Mouse (Mus musculus) frontal cortex, postnatal 10 days (tissue): ENCODE measurements around the gene Rab30.
"Not testable (repeated sequence)": the region's sequence is repeated elsewhere in the genome, so short reads cannot be mapped to it uniquely, and the experiment has no call there.

Source experiments
- DNase-seq, 2 experiments: peaks; one replicate each; pipeline ENCODE4 v3.0.0; 2022; ENCODE audit warnings: low spot score in 2 of 2, mixed read lengths in 1 of 2

The Rab30 gene

DNA sequence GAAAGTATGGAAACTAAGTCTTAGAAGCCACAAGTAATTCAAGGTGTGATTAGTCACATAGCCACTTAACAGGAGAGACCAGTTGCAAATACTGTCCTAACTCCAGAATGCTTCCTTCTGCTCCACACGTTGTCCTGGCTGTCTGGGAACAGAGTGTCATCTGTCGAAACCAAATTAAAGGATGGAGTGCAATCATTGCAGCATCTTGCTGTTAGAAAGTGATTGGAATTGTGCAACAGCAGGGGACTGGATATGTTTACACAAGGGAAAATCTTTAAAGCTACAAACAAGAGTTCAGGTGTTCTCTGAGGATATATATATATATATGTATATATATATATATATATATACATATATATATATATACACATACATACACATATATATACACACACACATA, 9.0 kb downstream of the Rab30 start:
- no peak for DNase-seq

GRCm38 (mm10) chr7:92758067-92758466, 16.7 kb downstream of the Rab30 start:
- DNase-seq: no peak

DNA sequence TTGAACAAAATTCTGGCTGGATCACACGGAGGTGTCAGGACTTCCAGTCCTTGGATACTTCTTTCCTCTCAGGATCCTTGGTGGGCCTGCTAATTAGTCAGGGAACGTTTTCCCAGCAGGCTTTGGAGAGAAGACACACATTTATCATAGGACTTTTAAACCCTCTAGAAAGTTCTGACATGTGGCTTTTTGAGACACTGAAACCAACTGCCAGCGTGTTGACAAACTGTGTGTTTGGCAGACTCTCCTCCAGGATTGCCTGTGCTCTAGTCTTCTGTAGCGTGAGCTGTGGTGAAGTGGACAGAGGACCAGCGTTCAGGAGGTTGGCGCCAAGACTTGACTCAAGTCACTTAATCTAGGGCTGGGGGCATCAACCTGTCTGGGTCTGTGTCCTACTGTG, 19.2 kb downstream of the Rab30 start:
- DNase-seq: no peak

DNA sequence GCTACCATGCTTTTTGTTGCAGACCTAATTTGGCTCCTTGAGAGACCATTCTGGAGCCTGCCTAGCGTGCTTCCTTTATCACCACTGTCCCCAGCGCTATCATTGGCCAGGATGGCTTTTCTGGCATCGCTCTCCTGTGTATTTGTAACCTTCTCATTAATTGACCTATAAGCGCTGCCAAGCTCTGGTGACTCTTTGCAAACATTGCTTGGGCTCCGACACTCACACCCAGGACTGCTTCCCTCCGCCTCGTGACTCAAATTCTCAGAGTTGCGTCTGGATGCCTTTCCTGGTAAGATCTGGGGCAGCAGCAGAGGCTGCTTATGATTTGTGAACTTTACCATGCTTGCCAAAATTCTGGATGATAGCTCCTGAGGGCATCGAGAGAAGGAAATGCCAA, 19.8 kb downstream of the Rab30 start:
- no peak for DNase-seq

DNA sequence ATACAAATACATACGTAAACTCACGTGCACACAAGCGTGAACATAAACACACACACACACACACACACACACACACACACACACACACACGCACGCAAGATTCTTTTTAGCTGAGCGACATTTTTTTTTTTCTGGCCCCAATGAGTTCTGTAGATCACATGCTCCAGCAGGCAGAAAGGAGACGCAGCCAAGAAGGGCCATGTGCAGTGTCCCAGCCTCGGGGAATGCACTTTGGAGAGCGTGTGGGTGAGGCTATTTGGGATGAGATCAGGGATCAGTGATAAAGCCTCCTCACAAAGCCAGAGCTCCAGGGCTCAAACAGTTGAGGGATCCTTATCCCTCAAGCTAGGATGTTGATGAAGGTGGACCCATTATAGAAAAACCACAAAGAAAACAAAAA, 24.0 kb downstream of the Rab30 start:
- DNase-seq: no peak

DNA sequence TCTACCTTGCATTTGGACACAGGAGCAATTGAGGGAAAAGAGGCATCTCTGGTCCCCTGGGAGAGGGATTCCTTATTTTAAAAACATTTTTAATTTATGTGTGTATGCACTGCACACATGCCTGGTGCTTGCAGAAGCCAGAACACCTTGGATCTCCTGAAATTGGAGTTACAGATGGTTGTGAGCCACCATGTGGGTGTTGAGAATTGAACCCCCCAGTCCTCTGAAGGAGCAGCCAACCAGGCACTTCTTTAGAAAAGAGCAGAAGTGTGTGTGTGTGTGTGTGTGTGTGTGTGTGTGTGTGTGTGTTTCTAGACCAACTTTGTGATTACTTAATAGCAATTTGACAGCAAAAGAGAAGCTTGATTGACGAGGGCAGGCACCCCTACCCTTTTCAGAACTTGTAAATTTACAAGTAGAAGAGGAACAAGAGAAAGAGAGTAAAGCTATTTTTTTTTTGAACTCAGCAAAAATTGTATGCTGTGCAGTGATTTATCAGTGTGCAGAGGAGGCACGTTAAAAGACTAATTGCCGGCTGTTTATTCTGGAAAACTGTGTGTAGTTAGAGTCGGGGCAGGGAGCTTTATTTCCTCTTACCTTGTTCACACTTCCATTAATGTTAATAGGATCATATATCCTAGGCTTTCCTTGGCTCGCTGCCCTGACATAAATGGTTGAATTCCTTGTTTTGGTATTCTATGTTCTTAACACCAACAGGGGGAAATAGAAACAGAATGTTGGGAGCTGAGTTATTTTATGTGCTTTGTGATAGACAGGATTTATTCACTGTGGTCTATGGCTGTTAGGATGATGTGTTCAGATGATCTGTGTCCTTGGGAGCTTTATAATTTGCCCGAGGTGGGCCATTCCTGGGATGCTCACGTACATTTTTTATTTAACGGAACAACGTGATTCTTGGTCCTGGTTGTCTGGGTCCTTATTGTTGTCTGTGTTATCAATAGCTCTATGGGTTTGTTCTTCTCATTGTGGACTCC, 25.0 kb downstream of the Rab30 start:
- DNase-seq: no peak

DNA sequence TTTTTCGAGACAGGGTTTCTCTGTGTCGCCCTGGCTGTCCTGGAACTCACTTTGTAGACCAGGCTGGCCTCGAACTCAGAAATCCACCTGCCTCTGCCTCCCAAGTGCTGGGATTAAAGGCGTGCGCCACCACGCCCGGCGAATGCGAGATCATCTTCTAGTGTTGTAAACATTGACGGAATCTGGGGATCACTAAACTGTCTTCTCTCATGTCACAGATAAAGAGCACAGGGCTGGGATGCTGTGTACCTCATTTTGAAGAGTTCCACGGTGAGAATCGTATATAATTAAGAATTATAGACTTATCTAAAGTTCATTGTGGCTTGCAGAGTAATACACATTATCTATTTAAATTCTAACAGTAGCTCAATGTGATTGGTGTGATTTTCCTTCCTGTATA, 26.7 kb downstream of the Rab30 start:
- not testable (repeated sequence) for DNase-seq

DNA sequence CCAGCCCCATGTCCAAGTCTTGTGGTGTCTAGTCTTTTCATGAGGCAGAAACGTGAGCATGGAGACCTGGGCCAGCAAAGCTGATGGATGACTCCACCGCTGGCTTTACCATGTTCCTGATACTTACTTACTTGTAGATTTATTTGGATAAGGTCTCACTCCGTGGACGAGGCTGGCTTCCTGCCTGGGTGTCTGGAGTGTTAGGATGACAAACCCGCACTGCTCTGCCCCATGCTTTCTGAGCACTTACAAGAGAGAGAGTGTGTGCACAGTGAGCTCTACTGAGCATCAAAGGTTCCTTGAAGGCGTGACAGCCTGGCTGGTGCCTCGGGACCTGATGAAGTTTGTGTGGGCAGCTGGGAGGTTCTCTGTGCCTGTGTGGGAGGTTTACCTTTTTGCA, 27.5 kb downstream of the Rab30 start:
- no peak for DNase-seq

DNA sequence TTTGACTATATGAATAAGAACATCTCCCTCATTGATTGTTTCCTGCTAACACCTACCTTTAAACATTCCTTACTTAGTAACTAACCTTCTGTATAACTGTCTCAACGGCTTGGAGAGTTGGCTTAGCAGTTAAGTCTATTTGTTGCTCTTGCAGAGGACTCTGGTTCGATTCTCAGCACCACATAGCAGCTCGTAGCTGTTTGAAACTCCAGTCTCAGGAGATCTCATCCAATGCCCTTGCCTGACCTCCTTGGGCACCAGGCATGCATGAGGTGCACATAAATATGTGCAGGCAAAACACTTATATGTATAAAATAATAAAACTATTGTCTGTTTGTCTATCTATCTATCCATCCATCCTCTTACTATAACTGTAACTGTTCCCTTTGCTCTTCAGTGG, 31.6 kb downstream of the Rab30 start:
- no peak for DNase-seq

DNA sequence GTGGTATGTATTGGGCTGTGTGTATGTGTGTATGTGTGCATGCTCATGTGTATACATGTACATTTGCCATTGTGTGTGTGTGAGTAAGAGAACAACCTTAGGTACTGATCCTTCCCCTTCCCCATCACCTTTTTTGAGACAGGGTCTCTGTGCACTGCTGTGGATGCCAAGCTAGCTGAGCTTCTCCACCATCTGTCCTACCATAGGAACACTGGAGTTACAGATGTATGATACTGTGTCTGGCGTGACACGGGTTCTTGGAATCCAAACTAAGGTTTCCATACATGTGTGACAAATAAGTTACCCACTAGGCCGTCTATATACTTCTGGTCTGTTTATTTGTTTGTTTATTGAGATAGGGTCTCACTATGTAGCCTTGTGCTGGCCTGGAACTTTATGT, 32.2 kb downstream of the Rab30 start:
- DNase-seq: no peak

GRCm38 (mm10) chr7:92774741-92775140, 33.3 kb downstream of the Rab30 start:
- no peak for DNase-seq

- DNase-seq: no peak
Observed at GRCm38 (mm10) chr7:92775703-92776102, 34.3 kb downstream of the Rab30 start.

- DNase-seq: no peak
Observed at GRCm38 (mm10) chr7:92776647-92777046, 35.2 kb downstream of the Rab30 start.

- peak in 1 of 2 experiments; percentile 36 for DNase-seq
Observed at GRCm38 (mm10) chr7:92777108-92777973, 35.9 kb downstream of the Rab30 start.

GRCm38 (mm10) chr7:92779058-92779457, 37.7 kb downstream of the Rab30 start:
- no peak for DNase-seq

- no peak for DNase-seq
Observed at GRCm38 (mm10) chr7:92781361-92781760, 40.0 kb downstream of the Rab30 start.

DNA sequence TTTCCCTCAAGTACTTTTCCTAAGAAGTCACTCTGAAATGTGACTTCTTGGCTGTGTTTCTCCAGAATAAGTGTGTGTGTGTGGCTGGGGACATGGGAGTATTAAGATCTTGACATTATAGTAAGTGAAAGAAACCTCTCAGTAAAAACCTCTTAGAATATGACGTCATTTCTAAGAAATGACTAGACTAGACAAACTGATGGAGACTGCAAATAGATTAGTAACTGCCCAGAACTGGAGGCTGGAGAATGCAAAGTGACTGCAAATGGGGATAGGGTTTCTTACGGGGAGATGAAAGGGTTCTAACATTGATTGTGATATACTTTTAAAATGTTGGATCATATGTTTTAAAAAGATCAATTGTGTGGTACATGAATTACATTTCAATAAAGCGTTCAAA, 40.5 kb downstream of the Rab30 start:
- DNase-seq: no peak

GRCm38 (mm10) chr7:92782511-92782910, 41.1 kb downstream of the Rab30 start:
- DNase-seq: no peak

GRCm38 (mm10) chr7:92783166-92783806, 41.9 kb downstream of the Rab30 start:
- no peak for DNase-seq

GRCm38 (mm10) chr7:92783914-92784313, 42.5 kb downstream of the Rab30 start:
- DNase-seq: no peak

DNA sequence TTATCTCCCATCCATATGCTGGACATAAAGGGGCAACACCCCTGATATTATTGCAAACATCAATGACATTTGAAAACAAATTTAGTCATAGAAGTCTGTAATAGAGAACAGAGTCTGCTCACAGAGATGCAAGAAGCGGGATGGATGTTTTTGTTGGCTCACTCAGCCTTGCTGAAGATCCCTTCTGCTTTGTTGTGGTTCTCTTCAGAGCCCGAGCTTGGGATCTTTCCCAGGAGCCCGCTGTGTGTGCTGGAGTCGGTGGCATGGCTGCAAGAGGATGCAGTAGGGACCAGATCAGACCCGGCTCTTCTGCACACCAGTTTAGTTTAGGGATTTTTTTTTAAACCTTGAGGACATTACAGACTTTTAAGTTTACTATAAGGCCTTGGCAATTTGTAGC, 54.3 kb downstream of the Rab30 start:
- DNase-seq: no peak

DNA sequence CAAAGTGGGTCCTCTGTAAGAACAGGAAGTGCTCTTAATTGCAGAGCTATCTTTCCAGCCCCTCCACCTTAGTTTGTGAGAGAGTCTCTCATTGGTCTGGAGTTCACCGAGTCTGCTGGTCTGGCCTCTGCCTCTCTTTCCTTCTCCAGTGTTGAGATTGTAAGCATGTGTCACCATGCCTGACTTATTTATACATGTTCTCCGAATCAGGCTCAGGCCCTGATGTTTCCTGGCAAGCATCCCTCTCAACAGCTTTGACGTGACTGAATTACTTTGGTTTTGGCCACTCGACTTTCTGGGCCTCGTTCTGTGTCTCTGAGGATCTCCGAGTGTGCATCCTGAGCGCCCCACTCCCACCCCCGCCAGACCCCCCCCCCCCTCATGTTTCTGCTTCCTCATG, 55.4 kb downstream of the Rab30 start:
- DNase-seq: no peak
